Mouse (Mus musculus): ENCODE measurements around the gene Gpr61.

Gene Gpr61

GRCm38 (mm10) chr3:108129804-108130203 is 24.9 kb downstream of the Gpr61 start:
- no peak for DNase-seq (ENCODE audit: low spot score)

- no peak for DNase-seq (ENCODE audit: low spot score)
These were observed 25.3 kb downstream of the Gpr61 start for GRCm38 (mm10) chr3:108129367-108129766.

GRCm38 (mm10) chr3:108128520-108128919 is 26.2 kb downstream of the Gpr61 start:
- no peak for DNase-seq (ENCODE audit: low spot score)

GRCm38 (mm10) chr3:108126327-108126726 is 28.4 kb downstream of the Gpr61 start:
- no peak for DNase-seq (ENCODE audit: low spot score)

DNA sequence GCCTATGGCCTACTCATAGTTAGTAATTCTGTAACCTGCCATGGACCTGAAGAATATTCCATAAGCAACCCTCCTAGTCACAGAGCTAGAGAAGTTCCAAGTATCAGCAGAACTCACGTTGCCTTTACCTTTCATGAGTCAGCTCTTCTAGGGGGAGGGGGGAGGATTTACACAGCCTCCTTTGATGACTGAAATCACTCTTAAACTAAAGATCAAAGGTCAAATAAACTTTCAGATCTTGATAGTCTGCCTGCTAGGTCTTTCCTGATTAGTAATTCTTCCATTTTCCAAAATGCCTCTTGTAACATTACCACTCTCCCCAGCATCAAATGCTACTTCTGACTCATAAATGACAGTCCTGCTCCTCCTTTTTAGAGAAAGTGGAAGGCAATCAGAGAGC is 30.6 kb downstream of the Gpr61 start:
- no peak for DNase-seq (ENCODE audit: low spot score)

- no peak for DNase-seq (ENCODE audit: low spot score)
These were observed 31.4 kb downstream of the Gpr61 start for GRCm38 (mm10) chr3:108123242-108123641.

- no peak for DNase-seq (ENCODE audit: low spot score)
These were observed 33.6 kb downstream of the Gpr61 start for GRCm38 (mm10) chr3:108121101-108121500.

GRCm38 (mm10) chr3:108117465-108117864 is 37.2 kb downstream of the Gpr61 start:
- DNase-seq (ENCODE audit: low spot score) = no peak

- DNase-seq (ENCODE audit: low spot score) = no peak
These were observed 40.9 kb downstream of the Gpr61 start for GRCm38 (mm10) chr3:108113591-108114289.

DNA sequence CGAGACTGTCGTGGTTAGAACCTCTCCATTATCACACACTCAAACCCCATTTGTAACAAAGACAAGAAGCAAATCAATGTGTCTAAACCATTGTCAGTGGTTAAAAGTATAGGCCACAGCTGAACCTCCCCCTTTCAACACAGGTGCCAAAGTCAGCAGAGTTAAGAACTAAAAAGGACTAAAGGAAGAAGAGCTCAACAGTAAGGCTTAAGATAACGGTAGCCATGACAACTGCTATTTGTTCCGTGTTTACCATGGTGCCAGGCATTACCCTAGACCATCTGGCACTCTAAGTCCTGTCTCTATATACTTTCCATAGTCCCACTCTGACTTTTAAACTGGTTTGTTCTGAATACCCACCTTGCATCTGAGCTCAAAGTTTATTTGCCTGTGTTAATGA is 42.0 kb downstream of the Gpr61 start:
- no peak for DNase-seq (ENCODE audit: low spot score)

GRCm38 (mm10) chr3:108112246-108112645 is 42.4 kb downstream of the Gpr61 start:
- no peak for DNase-seq (ENCODE audit: low spot score)

- DNase-seq (ENCODE audit: low spot score) = no peak
These were observed 43.4 kb downstream of the Gpr61 start for GRCm38 (mm10) chr3:108111320-108111719.

GRCm38 (mm10) chr3:108105281-108105680 is 49.4 kb downstream of the Gpr61 start:
- DNase-seq (ENCODE audit: low spot score) = no peak

DNA sequence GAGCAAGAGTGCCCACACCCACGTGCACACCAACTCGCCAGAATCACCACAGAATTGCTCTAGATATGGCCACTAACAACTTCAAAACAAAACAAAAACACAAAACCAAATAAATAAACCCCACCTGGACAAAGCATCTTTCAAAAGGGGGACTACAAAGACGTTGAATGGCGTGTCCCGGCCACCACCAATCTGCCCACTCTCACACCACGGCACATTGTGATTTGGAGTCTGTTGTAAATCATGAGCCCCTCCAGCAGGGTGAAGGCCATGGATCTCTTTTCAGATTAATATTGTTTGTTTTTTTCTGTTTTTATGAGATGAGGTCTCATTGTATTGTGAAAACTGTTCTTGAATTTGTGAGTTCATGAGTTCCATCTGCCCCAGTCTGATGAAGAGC is 52.6 kb downstream of the Gpr61 start:
- DNase-seq (ENCODE audit: low spot score) = no peak

DNA sequence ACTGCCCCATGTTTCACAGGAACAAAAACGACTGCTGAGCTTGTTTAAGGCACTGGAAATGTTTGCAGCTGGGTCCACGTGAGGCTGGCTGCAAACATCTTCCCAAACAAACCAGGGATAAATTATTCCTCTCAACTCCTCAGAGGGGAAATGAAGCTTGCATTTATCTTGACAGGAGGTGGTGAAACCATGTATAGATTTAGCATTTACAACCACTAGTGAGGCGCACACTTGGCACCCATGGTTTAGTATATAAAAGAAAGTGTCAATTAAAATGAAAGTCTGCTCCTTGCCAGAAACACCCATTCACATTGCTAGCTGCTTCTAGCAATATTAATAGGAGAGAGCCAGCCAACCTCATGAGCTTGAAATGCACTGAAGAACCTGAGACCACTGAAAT is 53.1 kb downstream of the Gpr61 start:
- no peak for DNase-seq (ENCODE audit: low spot score)

All from T-cell, adult 2 months (primary cell).